Mouse (Mus musculus) stomach, embryonic 14.5 days (tissue): ENCODE results near the gene Tubal3. TPM values are rescaled to one million over a fixed set of nuclear protein-coding genes. Genes with fewer than 3 reads are reported as not detected.

Experiments used
- ATAC-seq: fragments of 200-750 bp; cut with Nextera tagmentation; 2 replicates; pipeline ENCODE4 v1.8.0; 2017; ENCODE audit warnings: low read depth, moderate TSS enrichment; ENCODE audit not compliant: insufficient number of reproducible peaks, insufficient read depth, low FRiP score
- H3K27ac ChIP-seq: fragments of 300-500 bp; sonication (generic); 2 replicates; pipeline ENCODE4 v1.5.1; 2014; ENCODE audit warnings: mild to moderate bottlenecking, low read length, moderate library complexity, mixed read lengths
- H3K27me3 ChIP-seq: fragments of 300-500 bp; sonication (generic); 2 replicates; pipeline ENCODE4 v1.6.1; 2014; ENCODE audit warnings: low read length, control low read depth, mixed read lengths; ENCODE audit not compliant: control insufficient read depth, insufficient read depth
- H3K36me3 ChIP-seq: fragments of 300-500 bp; sonication (generic); 2 replicates; pipeline ENCODE4 v1.6.1; 2014; ENCODE audit warnings: mild to moderate bottlenecking, control low read depth, low read length, moderate library complexity, mixed read lengths; ENCODE audit not compliant: control insufficient read depth, insufficient read depth
- H3K4me1 ChIP-seq: fragments of 300-500 bp; sonication (generic); 2 replicates; pipeline ENCODE4 v1.6.1; 2014; ENCODE audit warnings: low read length, control low read depth, mixed read lengths; ENCODE audit not compliant: control insufficient read depth, insufficient read depth
- H3K4me2 ChIP-seq: fragments of 300-500 bp; sonication (generic); replicated peaks from 2 replicates; pipeline ENCODE4 v1.6.1; 2014; ENCODE audit warnings: low read depth, low read length, control low read depth
- H3K4me3 ChIP-seq: fragments of 300-500 bp; sonication (generic); 2 replicates; pipeline ENCODE4 v1.5.1; 2014; ENCODE audit warnings: low read depth, low read length, control low read depth
- H3K9ac ChIP-seq: fragments of 300-500 bp; sonication (generic); replicated peaks from 2 replicates; pipeline ENCODE4 v1.6.1; 2014; ENCODE audit warnings: low read depth, mild to moderate bottlenecking, control low read depth, low read length, moderate library complexity, mixed read lengths
- H3K9me3 ChIP-seq: fragments of 300-500 bp; sonication (generic); 2 replicates; pipeline ENCODE4 v1.6.1; 2016; ENCODE audit warnings: low read depth, low read length, control low read depth; ENCODE audit not compliant: control insufficient read depth
- WGBS: fragments of 180-500 bp; shearing (Covaris S2); extraction: QIAGEN DNeasy Blood & Tissue Kit; methylation state at CpG from one replicate; pipeline ENCODE4 v1.1.7; 2014; 5-methylcytosine and 5-hydroxymethylcytosine counted together
- polyA plus RNA-seq: library from polyadenylated mRNA; unstranded; fragments of >200 nt; fragmentation: Nextera tagmentation; extraction: Ambion mirVana; gene quantifications from 2 replicates; pipeline ENCODE4 v1.2.1, GENCODE M21; 2014

Tubal3 gene
- polyA plus RNA-seq, 1 experiment from 2014 or later: 0.14 TPM

DNA sequence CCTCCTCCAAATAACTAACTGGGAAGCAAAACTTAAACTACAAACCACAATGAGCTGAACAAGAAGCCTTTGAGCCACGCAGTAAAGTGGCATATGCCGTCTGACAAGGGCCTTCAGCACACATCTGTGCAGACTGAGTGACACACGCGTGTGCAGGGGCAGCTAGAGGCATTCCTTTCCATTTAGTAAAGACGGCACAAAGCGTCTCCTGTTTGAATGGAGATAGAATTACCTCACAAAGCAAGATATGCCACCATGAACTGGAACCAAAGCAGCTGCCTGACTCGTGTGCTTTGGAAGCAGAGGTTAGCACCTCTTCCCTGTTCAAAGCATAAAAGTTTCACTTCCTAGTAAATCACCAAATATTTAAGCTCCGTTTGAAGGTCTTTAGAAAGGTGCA is 28.0 kb upstream of the Tubal3 start:
- no peak for ATAC-seq
- Histone ChIP-seq H3K4me3 (no peak overlapping the region), H3K36me3 (peaks cover 31% of the 10 kb centered on the region), H3K9ac (no peak overlapping the region), H3K27ac (peak overlapping the region; percentile 17; the same call in 1 of the 2 replicates), H3K4me1 (0 out of 2 replicates have a peak, but pooled peaks cover 3% of the 10 kb centered on the region), H3K9me3 (no peaks in the 10 kb centered on the region), H3K27me3 (no peaks in the 10 kb centered on the region), H3K4me2 (peak overlapping the region; percentile 23)
- WGBS: 47% methylated on average over 8 of the region's 8 CpGs

DNA sequence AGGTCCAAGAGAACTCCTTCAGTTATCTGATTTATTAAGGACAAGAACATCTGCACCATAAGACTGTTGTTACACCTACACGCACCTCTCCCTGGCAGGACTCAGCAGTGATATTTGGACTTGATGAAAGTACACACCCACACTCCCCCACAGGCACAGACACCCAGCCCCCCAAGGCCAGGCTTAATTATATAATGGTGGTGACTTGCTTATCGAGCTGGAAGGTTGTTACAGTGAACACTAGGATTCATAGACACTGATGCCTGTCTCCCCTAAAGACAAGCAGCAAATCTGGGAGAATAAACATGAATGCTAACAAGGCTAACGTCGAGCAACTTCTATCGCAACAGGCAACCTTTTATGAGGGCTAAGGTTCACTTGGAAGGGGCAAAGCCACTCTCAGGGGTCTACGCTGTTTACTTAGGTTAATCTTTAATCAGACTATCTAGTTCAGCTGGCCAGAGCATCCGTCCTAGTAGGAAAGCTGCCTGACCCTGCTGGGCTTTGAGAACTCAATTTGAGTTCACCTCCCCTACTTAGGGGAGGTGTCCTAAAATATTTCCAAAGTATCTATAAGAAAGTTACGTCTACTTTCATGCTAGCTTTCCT is 26.5 kb upstream of the Tubal3 start:
- Histone ChIP-seq H3K27ac (no peak overlapping the region), H3K27me3 (no peaks in the 10 kb centered on the region), H3K9me3 (no peaks in the 10 kb centered on the region), H3K9ac (peak overlapping the region; percentile 47; the same call in 1 of the 2 replicates), H3K36me3 (peaks cover 21% of the 10 kb centered on the region), H3K4me3 (peak overlapping the region; percentile 60), H3K4me2 (peak overlapping the region; percentile 52), H3K4me1 (0 out of 2 replicates have a peak, but pooled peaks cover 3% of the 10 kb centered on the region)
- WGBS: 23% methylated on average over 8 of the region's 8 CpGs
- no peak for ATAC-seq

DNA sequence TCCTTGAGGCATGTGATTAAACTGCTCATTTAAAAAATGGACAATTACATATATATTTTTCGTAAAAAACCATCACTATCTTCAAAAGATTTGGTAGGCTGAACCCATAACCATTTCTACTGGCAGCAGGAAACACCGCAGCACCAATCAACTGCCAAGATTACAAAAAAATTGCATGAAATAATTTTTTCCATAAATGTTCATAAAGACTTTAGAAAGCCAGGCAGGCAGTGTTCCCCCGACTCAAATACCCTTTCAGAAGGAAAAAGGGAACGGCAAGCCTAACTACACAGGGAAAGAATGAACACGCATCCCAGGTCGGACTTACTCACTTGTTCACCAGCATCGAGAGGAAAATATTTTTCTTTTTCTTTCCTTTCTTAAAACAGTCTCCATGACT is 25.5 kb upstream of the Tubal3 start:
- 11% methylated on average over 7 of the region's 7 CpGs for WGBS
- H3K36me3 ChIP-seq: peaks cover 11% of the 10 kb centered on the region
- peak overlapping the region; percentile 47 for H3K9ac ChIP-seq
- H3K4me2 ChIP-seq: peak overlapping the region; percentile 52
- no peak overlapping the region; the same call in 1 of the 2 replicates for H3K27ac ChIP-seq
- 0 out of 2 replicates have a peak, but pooled peaks cover 3% of the 10 kb centered on the region for H3K4me1 ChIP-seq
- H3K27me3 ChIP-seq: no peaks in the 10 kb centered on the region
- no peak for ATAC-seq
- peak overlapping the region; percentile 60 for H3K4me3 ChIP-seq
- no peaks in the 10 kb centered on the region for H3K9me3 ChIP-seq

DNA sequence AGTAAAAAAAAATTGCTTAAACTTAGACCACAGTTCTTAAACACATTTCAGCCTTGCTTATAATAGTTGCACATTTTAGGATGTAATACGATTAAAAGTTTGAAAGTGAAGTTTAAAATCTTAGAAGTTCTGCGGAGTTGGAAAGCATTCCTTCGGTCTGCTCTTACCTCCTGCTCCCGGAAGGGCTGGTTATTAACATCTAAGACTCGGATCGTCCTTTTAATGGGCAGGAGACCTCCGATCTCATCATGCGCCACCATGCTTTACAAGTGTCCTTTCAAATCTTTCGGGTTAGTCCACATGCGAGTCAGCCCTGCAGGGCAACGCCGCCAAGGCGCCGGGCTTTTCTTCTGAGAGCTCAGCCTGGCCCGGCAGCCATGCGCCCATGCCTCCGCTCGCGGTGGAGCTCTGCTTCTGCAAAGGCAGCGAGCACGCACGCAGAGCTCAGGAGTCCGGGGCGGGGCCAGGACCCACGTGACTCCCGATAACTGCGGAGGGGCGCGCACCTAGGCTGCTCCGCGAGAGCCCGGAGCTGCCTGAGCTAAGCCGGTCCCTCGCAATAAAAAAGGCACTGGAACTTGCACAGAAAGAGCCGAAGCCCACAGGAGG is 24.8 kb upstream of the Tubal3 start:
- Histone ChIP-seq H3K27me3 (no peaks in the 10 kb centered on the region), H3K4me2 (peak overlapping the region; percentile 52), H3K4me1 (0 out of 2 replicates have a peak, but pooled peaks cover 3% of the 10 kb centered on the region), H3K4me3 (peak overlapping the region; percentile 60), H3K9ac (peak overlapping the region; percentile 47), H3K36me3 (peaks cover 4% of the 10 kb centered on the region; the same call in 1 of the 2 replicates), H3K9me3 (no peaks in the 10 kb centered on the region), H3K27ac (peak overlapping the region; percentile 73)
- peak; percentile 98 for ATAC-seq
- under 1% methylated on average over 35 of the region's 35 CpGs for WGBS

DNA sequence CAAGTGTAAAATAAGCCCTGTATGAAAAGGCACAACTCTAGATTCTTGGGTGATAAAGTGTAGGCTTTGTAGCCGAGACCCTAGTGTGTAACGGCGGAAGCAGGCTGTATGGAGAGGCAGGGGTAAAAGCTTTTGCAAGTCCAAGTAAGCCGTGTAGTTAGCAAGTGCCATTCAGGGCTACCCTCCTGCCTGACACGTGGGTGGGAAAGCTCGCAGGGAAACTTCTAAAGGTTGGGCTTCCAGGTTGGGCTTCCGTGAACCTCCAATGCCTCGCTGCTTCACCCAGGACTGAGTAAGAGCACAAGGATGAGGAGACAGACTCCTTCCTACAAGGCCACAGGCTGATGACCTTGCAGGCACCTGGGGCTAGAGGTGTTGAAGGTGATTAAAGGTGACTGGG is 23.5 kb upstream of the Tubal3 start:
- no peak overlapping the region for H3K4me3 ChIP-seq
- no peak overlapping the region for H3K4me2 ChIP-seq
- 0 out of 2 replicates have a peak, but pooled peaks cover 3% of the 10 kb centered on the region for H3K4me1 ChIP-seq
- no peak overlapping the region for H3K27ac ChIP-seq
- no peak for ATAC-seq
- H3K36me3 ChIP-seq: no peaks in the 10 kb centered on the region
- no peaks in the 10 kb centered on the region for H3K27me3 ChIP-seq
- WGBS: 66% methylated on average over 8 of the region's 8 CpGs
- no peaks in the 10 kb centered on the region for H3K9me3 ChIP-seq
- no peak overlapping the region for H3K9ac ChIP-seq

DNA sequence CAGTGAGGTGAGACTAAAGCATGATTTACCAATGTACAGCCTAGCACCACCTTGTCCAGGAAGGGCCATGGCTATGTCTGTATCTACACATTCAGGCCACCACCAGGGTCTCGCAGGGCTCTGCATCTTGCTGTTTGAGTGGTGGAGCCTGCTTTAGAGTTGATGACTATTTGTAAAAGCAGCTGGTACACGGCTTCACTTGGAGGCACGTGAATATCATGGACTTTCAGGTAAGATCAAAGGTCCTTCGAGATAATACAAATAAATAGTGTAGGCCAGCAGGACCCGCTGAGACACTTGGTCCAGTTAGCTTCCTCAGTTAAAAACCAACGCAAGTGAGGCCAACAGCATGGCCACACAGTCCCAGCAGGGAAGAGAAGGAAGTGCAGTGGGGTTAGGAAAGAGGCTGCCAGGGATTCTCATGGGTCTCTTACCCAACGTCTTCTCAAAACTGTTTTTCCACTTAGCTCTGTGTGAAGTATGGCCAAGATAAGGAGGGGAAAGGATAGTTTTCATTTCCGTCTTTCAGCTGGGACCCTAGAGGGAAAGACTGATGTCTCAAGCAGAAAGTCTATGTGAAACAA is 22.6 kb upstream of the Tubal3 start:
- Histone ChIP-seq H3K27me3 (no peaks in the 10 kb centered on the region), H3K36me3 (no peaks in the 10 kb centered on the region), H3K4me2 (no peak overlapping the region), H3K9ac (no peak overlapping the region), H3K27ac (no peak overlapping the region), H3K4me1 (0 out of 2 replicates have a peak, but pooled peaks cover 3% of the 10 kb centered on the region), H3K9me3 (no peaks in the 10 kb centered on the region), H3K4me3 (no peak overlapping the region)
- ATAC-seq: no peak
- WGBS: 70% methylated on average over 8 of the region's 8 CpGs

DNA sequence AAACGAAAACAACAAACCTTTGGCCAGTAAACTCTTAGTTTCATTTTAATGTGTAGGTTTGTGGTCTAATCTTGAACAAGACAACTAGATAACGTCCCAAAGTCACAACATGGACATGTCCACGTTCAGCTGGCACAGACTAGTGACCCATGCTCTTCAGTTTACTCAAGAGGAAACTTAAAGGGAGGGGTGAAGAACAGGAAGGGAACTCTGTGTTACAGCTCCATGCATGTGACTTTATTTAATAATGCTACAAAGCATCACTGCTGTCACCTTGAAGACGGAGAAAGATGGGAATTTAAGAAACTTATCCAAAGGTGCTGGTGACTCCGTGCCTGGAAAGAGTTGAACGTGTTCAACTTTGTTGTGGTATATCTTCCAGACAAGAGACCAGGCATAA is 22.0 kb upstream of the Tubal3 start:
- no peaks in the 10 kb centered on the region for H3K9me3 ChIP-seq
- no peak overlapping the region for H3K9ac ChIP-seq
- no peak overlapping the region for H3K4me2 ChIP-seq
- H3K4me1 ChIP-seq: 0 out of 2 replicates have a peak, but pooled peaks cover 3% of the 10 kb centered on the region
- WGBS: 89% methylated on average over 6 of the region's 6 CpGs
- H3K36me3 ChIP-seq: no peaks in the 10 kb centered on the region
- H3K27ac ChIP-seq: no peak overlapping the region
- no peak overlapping the region for H3K4me3 ChIP-seq
- ATAC-seq: no peak
- H3K27me3 ChIP-seq: no peaks in the 10 kb centered on the region

DNA sequence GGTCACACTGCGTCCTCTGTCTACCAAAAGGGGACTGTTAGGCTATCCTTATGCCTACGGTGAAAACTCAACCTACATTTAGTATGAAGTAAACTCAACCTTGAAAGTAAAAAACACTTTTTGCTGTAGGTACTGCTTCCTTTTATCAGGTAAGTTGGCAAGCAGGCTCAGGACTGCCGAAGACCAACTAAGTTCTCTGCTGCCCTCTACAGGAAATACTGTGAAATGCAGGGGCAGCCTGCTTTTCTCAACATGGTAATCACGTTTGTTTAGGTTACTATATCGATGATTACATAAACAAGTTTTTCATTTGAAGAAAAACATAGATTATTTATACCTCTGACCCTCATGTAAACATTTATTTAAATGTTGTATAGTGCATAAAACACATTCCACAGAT is 21.2 kb upstream of the Tubal3 start:
- 30% methylated on average over 5 of the region's 5 CpGs for WGBS

More for the DNA sequence above, 21.2 kb upstream of the Tubal3 start:
- no peaks in the 10 kb centered on the region for H3K36me3 ChIP-seq
- no peak for ATAC-seq
- H3K27me3 ChIP-seq: no peaks in the 10 kb centered on the region
- H3K4me1 ChIP-seq: 0 out of 2 replicates have a peak, but pooled peaks cover 3% of the 10 kb centered on the region
- H3K4me3 ChIP-seq: no peak overlapping the region
- H3K4me2 ChIP-seq: no peak overlapping the region
- no peak overlapping the region for H3K27ac ChIP-seq
- no peak overlapping the region for H3K9ac ChIP-seq
- H3K9me3 ChIP-seq: no peaks in the 10 kb centered on the region
